Comparison of ENCODE assay signal across 8 mouse cellular contexts in genomic region chr14:84447661-84448380, GRCm38 (mm10). TPM values are rescaled to one million over a fixed set of nuclear protein-coding genes. Genes with fewer than 3 reads are reported as not detected.
A peak's percentile ranks its signal among the peaks of the same experiment; 100 is the strongest.
DNase-seq lines count a peak whose midpoint lies in the region; ATAC-seq lines count a peak whose summit lies in the region.

No protein-coding gene starts in this region.

- WGBS in forebrain, embryonic 11.5 days: 4% methylated on average over 45 of the region's 45 CpGs
- 3% methylated on average over 45 of the region's 45 CpGs for WGBS in hindbrain, embryonic 14.5 days
- 4% methylated on average over 45 of the region's 45 CpGs for WGBS in midbrain, embryonic 11.5 days
- 5% methylated on average over 45 of the region's 45 CpGs for WGBS in stomach, embryonic 16.5 days

- H3K27me3 ChIP-seq in forebrain, embryonic 11.5 days (ENCODE audit: control insufficient read depth, insufficient read depth, low read length): peaks cover 18% of the 10 kb centered on the region
- peaks cover 6% of the 10 kb centered on the region; the same call in 1 of the 2 replicates for H3K27me3 ChIP-seq in hindbrain, embryonic 14.5 days (ENCODE audit: control insufficient read depth, insufficient read depth, low read length)
- peaks cover 26% of the 10 kb centered on the region for H3K27me3 ChIP-seq in midbrain, embryonic 11.5 days (ENCODE audit: control insufficient read depth, insufficient read depth, low read length)
- H3K27me3 ChIP-seq in stomach, embryonic 16.5 days (ENCODE audit: control insufficient read depth, insufficient read depth, low read length): peaks cover 36% of the 10 kb centered on the region

- H3K4me3 ChIP-seq in forebrain, embryonic 11.5 days (ENCODE audit: low read depth, low read length): peak overlapping the region; percentile 54
- peak overlapping the region; percentile 63 for H3K4me3 ChIP-seq in hindbrain, embryonic 14.5 days (replicated peaks; ENCODE audit: low read length)
- peak overlapping the region; percentile 53 for H3K4me3 ChIP-seq in midbrain, embryonic 11.5 days (ENCODE audit: low read depth, low read length)
- peak overlapping the region; percentile 62 for H3K4me3 ChIP-seq in stomach, embryonic 16.5 days (replicated peaks; ENCODE audit: low read length)

- H3K4me1 ChIP-seq in forebrain, embryonic 11.5 days (replicated peaks; ENCODE audit: control insufficient read depth, insufficient read depth, low read length): peaks cover 6% of the 10 kb centered on the region; the same call in 1 of the 2 replicates
- H3K4me1 ChIP-seq in hindbrain, embryonic 14.5 days (replicated peaks; ENCODE audit: control insufficient read depth, insufficient read depth, low read length): peaks cover 7% of the 10 kb centered on the region; the same call in 1 of the 2 replicates
- peaks cover 7% of the 10 kb centered on the region; the same call in 1 of the 2 replicates for H3K4me1 ChIP-seq in midbrain, embryonic 11.5 days (ENCODE audit: control insufficient read depth, insufficient read depth, low read length)
- H3K4me1 ChIP-seq in stomach, embryonic 16.5 days (ENCODE audit: control insufficient read depth, insufficient read depth, low read length): peaks cover 18% of the 10 kb centered on the region

- no peaks in the 10 kb centered on the region for H3K36me3 ChIP-seq in forebrain, embryonic 11.5 days (ENCODE audit: control insufficient read depth, insufficient read depth, low read length)
- H3K36me3 ChIP-seq in hindbrain, embryonic 14.5 days (replicated peaks; ENCODE audit: control insufficient read depth, insufficient read depth): no peaks in the 10 kb centered on the region
- H3K36me3 ChIP-seq in midbrain, embryonic 11.5 days (ENCODE audit: control insufficient read depth, insufficient read depth, low read length): no peaks in the 10 kb centered on the region
- H3K36me3 ChIP-seq in stomach, embryonic 16.5 days (ENCODE audit: control insufficient read depth, insufficient read depth, low read length): no peaks in the 10 kb centered on the region

- no peaks in the 10 kb centered on the region for H3K9me3 ChIP-seq in forebrain, embryonic 11.5 days (ENCODE audit: control insufficient read depth, low read length)
- no peaks in the 10 kb centered on the region for H3K9me3 ChIP-seq in hindbrain, embryonic 14.5 days (ENCODE audit: control insufficient read depth, low read length)
- no peaks in the 10 kb centered on the region for H3K9me3 ChIP-seq in midbrain, embryonic 11.5 days (ENCODE audit: control insufficient read depth, low read length)
- H3K9me3 ChIP-seq in stomach, embryonic 16.5 days (replicated peaks; ENCODE audit: control insufficient read depth, low read length): no peaks in the 10 kb centered on the region

- peak overlapping the region; percentile 94 for H3K4me2 ChIP-seq in forebrain, embryonic 11.5 days (ENCODE audit: low read depth, low read length, severe bottlenecking)
- H3K4me2 ChIP-seq in hindbrain, embryonic 14.5 days (replicated peaks): peak overlapping the region; percentile 83
- peak overlapping the region; percentile 88 for H3K4me2 ChIP-seq in midbrain, embryonic 11.5 days
- peak overlapping the region; percentile 88 for H3K4me2 ChIP-seq in stomach, embryonic 16.5 days (ENCODE audit: low read depth, low read length)

- H3K9ac ChIP-seq in forebrain, embryonic 11.5 days (ENCODE audit: low read length): no peak overlapping the region
- H3K9ac ChIP-seq in hindbrain, embryonic 14.5 days: peak overlapping the region; percentile 67
- peak overlapping the region; percentile 9; the same call in 1 of the 2 replicates for H3K9ac ChIP-seq in midbrain, embryonic 11.5 days (ENCODE audit: low read length)
- H3K9ac ChIP-seq in stomach, embryonic 16.5 days (ENCODE audit: low read length): peak overlapping the region; percentile 58; the same call in 1 of the 2 replicates

- ATAC-seq in forebrain, embryonic 11.5 days (replicated peaks; ENCODE audit: low FRiP score): no peak
- no peak for ATAC-seq in hindbrain, embryonic 14.5 days (ENCODE audit: low FRiP score)
- no peak for ATAC-seq in midbrain, embryonic 11.5 days (ENCODE audit: low FRiP score)
- no peak for ATAC-seq in stomach, embryonic 16.5 days (ENCODE audit: insufficient read depth, low FRiP score)

- peak; percentile 3 for DNase-seq in ovary, postnatal 36 days (ENCODE audit: low spot score)
- DNase-seq in ovary, postnatal 10 days (ENCODE audit: low spot score): no peak
- peak; percentile 64 for DNase-seq in forebrain, embryonic 11.5 days (ENCODE audit: low spot score)
- peak; percentile 53 for DNase-seq in hindbrain, embryonic 14.5 days (ENCODE audit: low spot score)
- peak; percentile 39 to 42 for DNase-seq in layer of hippocampus, postnatal 36 days
- peak; percentile 94 for DNase-seq in midbrain, embryonic 11.5 days (ENCODE audit: low spot score, missing footprints)
- DNase-seq in thymus, postnatal 0 days (ENCODE audit: low spot score): no peak

- H3K27ac ChIP-seq in forebrain, embryonic 11.5 days (ENCODE audit: low read depth, low read length): no peak overlapping the region
- H3K27ac ChIP-seq in hindbrain, embryonic 14.5 days: no peak overlapping the region
- no peak overlapping the region for H3K27ac ChIP-seq in midbrain, embryonic 11.5 days (ENCODE audit: low read depth, low read length)
- H3K27ac ChIP-seq in stomach, embryonic 16.5 days (ENCODE audit: low read length): no peak overlapping the region

RNA-seq across cellular contexts. Expression of gene Pcdh17, which starts 4.5 kb away (rescaled TPM):
- polyA plus RNA-seq in forebrain, embryonic 11.5 days (2014; fragmentation: Nextera tagmentation; extraction: Ambion mirVana): 7.3 and 8.7 TPM in 2 replicates
- polyA plus RNA-seq in hindbrain, embryonic 14.5 days (2014; fragmentation: Nextera tagmentation; extraction: Ambion mirVana): 32.6 and 36.8 TPM in 2 replicates
- 10 to 100 TPM; 41.5 to 44.8 TPM for total RNA-seq in layer of hippocampus, postnatal 36 days (2021)
- 3.3 and 4.3 TPM in 2 replicates for polyA plus RNA-seq in midbrain, embryonic 11.5 days (2014; fragmentation: Nextera tagmentation; extraction: Ambion mirVana)
- 5.9 and 7.1 TPM in 2 replicates for polyA plus RNA-seq in stomach, embryonic 16.5 days (2015; fragmentation: Nextera tagmentation; extraction: Ambion mirVana)
- 0.75 and 0.83 TPM in 2 replicates for polyA plus RNA-seq in thymus, postnatal 0 days (2015; fragmentation: Nextera tagmentation; extraction: Ambion mirVana)

Comparison
In these comparisons a context has a peak if more than half of its experiments do, and no peak if none do; other contexts are left out.
1. DNase-seq: peak in ovary, postnatal 36 days (single experiment), forebrain, embryonic 11.5 days (single experiment), hindbrain, embryonic 14.5 days (single experiment), layer of hippocampus, postnatal 36 days (2 of 2) and midbrain, embryonic 11.5 days (single experiment); none in ovary, postnatal 10 days (single experiment) and thymus, postnatal 0 days (single experiment).
2. Peak in every context shown above with its lines, with median percentiles within 50 percentile points of each other: H3K4me2 ChIP-seq and H3K4me3 ChIP-seq.